Mouse (Mus musculus) embryonic facial prominence, embryonic 10.5 days (tissue): ENCODE data around the gene Rnf183. TPM values are rescaled to one million over a fixed set of nuclear protein-coding genes. Genes with fewer than 3 reads are reported as not detected.

ENCODE experiments used
- DNase-seq: peaks from one replicate; pipeline ENCODE4 v3.0.0-alpha.2; 2017; ENCODE audit warnings: low spot score
- H3K27ac ChIP-seq: fragments of 300-500 bp; sonication (generic); replicated peaks from 2 replicates; pipeline ENCODE4 v1.5.1; 2016; ENCODE audit warnings: mild to moderate bottlenecking
- H3K27me3 ChIP-seq: fragments of 300-500 bp; sonication (generic); replicated peaks from 2 replicates; pipeline ENCODE4 v1.6.1; 2016; ENCODE audit warnings: low read depth, mild to moderate bottlenecking; ENCODE audit not compliant: poor library complexity, severe bottlenecking
- H3K36me3 ChIP-seq: fragments of 300-500 bp; sonication (generic); replicated peaks from 2 replicates; pipeline ENCODE4 v1.6.1; 2016; ENCODE audit warnings: mild to moderate bottlenecking, moderate library complexity
- H3K4me1 ChIP-seq: fragments of 300-500 bp; sonication (generic); 2 replicates; pipeline ENCODE4 v1.6.1; 2016
- H3K4me3 ChIP-seq: fragments of 300-500 bp; sonication (generic); 2 replicates; pipeline ENCODE4 v1.5.1; 2016; ENCODE audit warnings: mild to moderate bottlenecking, moderate library complexity
- H3K9me3 ChIP-seq: fragments of 300-500 bp; sonication (generic); 2 replicates; pipeline ENCODE4 v1.6.1; 2016; ENCODE audit warnings: mild to moderate bottlenecking
- WGBS: fragments of 180-500 bp; shearing (Covaris S2); methylation state at CpG from one replicate; pipeline ENCODE4 v1.1.7; 2016; 5-methylcytosine and 5-hydroxymethylcytosine counted together
- polyA plus RNA-seq: library from polyadenylated mRNA; unstranded; fragments of >200 nt; fragmentation: Nextera tagmentation; extraction: Ambion mirVana; gene quantifications from 2 replicates; pipeline ENCODE4 v1.2.1, GENCODE M21; 2016

Gene Rnf183
- polyA plus RNA-seq, 1 experiment from 2014 or later, result not detected

GRCm38 (mm10) chr4:62425891-62426290 is 9.2 kb downstream of the Rnf183 start:
- peaks cover 57% of the 10 kb centered on the region for H3K36me3 ChIP-seq
- H3K4me1 ChIP-seq, result no peaks in the 10 kb centered on the region
- H3K9me3 ChIP-seq, result no peaks in the 10 kb centered on the region
- 90% methylated on average over 4 of the region's 4 CpGs for WGBS
- no peaks in the 10 kb centered on the region for H3K27me3 ChIP-seq
- no peak overlapping the region for H3K4me3 ChIP-seq
- H3K27ac ChIP-seq, result no peak overlapping the region
- no peak for DNase-seq

GRCm38 (mm10) chr4:62419091-62419490 is 16.0 kb downstream of the Rnf183 start:
- H3K9me3 ChIP-seq, result no peaks in the 10 kb centered on the region
- peaks cover 100% of the 10 kb centered on the region for H3K36me3 ChIP-seq
- DNase-seq, result no peak
- no peaks in the 10 kb centered on the region for H3K27me3 ChIP-seq
- H3K4me1 ChIP-seq, result no peaks in the 10 kb centered on the region
- no peak overlapping the region for H3K4me3 ChIP-seq
- no peak overlapping the region for H3K27ac ChIP-seq
- 94% methylated on average over 6 of the region's 6 CpGs for WGBS

GRCm38 (mm10) chr4:62418448-62418847 is 16.6 kb downstream of the Rnf183 start:
- H3K4me1 ChIP-seq, result no peaks in the 10 kb centered on the region
- H3K27ac ChIP-seq, result no peak overlapping the region
- H3K9me3 ChIP-seq, result no peaks in the 10 kb centered on the region
- no peak overlapping the region for H3K4me3 ChIP-seq
- WGBS, result 90% methylated on average over 8 of the region's 8 CpGs
- H3K36me3 ChIP-seq, result peaks cover 100% of the 10 kb centered on the region
- DNase-seq, result no peak
- no peaks in the 10 kb centered on the region for H3K27me3 ChIP-seq

GRCm38 (mm10) chr4:62411606-62412005 is 23.4 kb downstream of the Rnf183 start:
- no peaks in the 10 kb centered on the region for H3K27me3 ChIP-seq
- H3K4me3 ChIP-seq, result no peak overlapping the region
- no peaks in the 10 kb centered on the region for H3K9me3 ChIP-seq
- peaks cover 64% of the 10 kb centered on the region for H3K36me3 ChIP-seq
- H3K4me1 ChIP-seq, result peaks cover 15% of the 10 kb centered on the region
- H3K27ac ChIP-seq, result no peak overlapping the region
- WGBS, result 94% methylated on average over 10 of the region's 10 CpGs
- no peak for DNase-seq

GRCm38 (mm10) chr4:62410325-62410724 is 24.7 kb downstream of the Rnf183 start:
- peaks cover 26% of the 10 kb centered on the region for H3K4me1 ChIP-seq
- H3K27me3 ChIP-seq, result no peaks in the 10 kb centered on the region
- peaks cover 62% of the 10 kb centered on the region for H3K36me3 ChIP-seq
- DNase-seq, result no peak
- H3K9me3 ChIP-seq, result no peaks in the 10 kb centered on the region
- WGBS, result 90% methylated on average over 2 of the region's 2 CpGs
- H3K27ac ChIP-seq, result no peak overlapping the region
- peak overlapping the region; percentile 86 for H3K4me3 ChIP-seq

- no peak for DNase-seq
- Histone ChIP-seq H3K27me3 (no peaks in the 10 kb centered on the region), H3K4me1 (peaks cover 30% of the 10 kb centered on the region), H3K9me3 (no peaks in the 10 kb centered on the region), H3K36me3 (peaks cover 62% of the 10 kb centered on the region), H3K27ac (peak overlapping the region; percentile 89), H3K4me3 (peak overlapping the region; percentile 86)
- WGBS, result 47% methylated on average over 6 of the region's 6 CpGs
These were observed 25.4 kb downstream of the Rnf183 start for GRCm38 (mm10) chr4:62409615-62410014.

GRCm38 (mm10) chr4:62408601-62409282 is 26.3 kb downstream of the Rnf183 start, which contains the start of the genes Cdc26 and Prpf4:
Gene Cdc26 (minus strand): TSS chr4:62408642.
Gene Prpf4 (plus strand): TSS chr4:62408797.
- Histone ChIP-seq H3K27me3 (no peaks in the 10 kb centered on the region), H3K27ac (peak within 1 kb of the TSS; percentile 89), H3K36me3 (peaks cover 62% of the 10 kb centered on the region), H3K9me3 (no peaks in the 10 kb centered on the region), H3K4me1 (peaks cover 32% of the 10 kb centered on the region), H3K4me3 (peak within 1 kb of the TSS; percentile 86)
- WGBS, result under 1% methylated on average over 39 of the region's 39 CpGs
- DNase-seq, result peak; percentile 97

GRCm38 (mm10) chr4:62407730-62408582 is 27.1 kb downstream of the Rnf183 start:
- under 1% methylated on average over 35 of the region's 35 CpGs for WGBS
- H3K9me3 ChIP-seq, result no peaks in the 10 kb centered on the region
- H3K27ac ChIP-seq, result peak overlapping the region; percentile 89
- peaks cover 62% of the 10 kb centered on the region for H3K36me3 ChIP-seq
- H3K27me3 ChIP-seq, result no peaks in the 10 kb centered on the region
- peak; percentile 77 for DNase-seq
- H3K4me1 ChIP-seq, result peaks cover 32% of the 10 kb centered on the region
- H3K4me3 ChIP-seq, result peak overlapping the region; percentile 86

GRCm38 (mm10) chr4:62406133-62406532 is 28.9 kb downstream of the Rnf183 start:
- Histone ChIP-seq H3K27me3 (no peaks in the 10 kb centered on the region), H3K27ac (no peak overlapping the region), H3K9me3 (no peaks in the 10 kb centered on the region), H3K4me3 (peak overlapping the region; percentile 31; the same call in 1 of the 2 replicates), H3K4me1 (peaks cover 32% of the 10 kb centered on the region), H3K36me3 (peaks cover 62% of the 10 kb centered on the region)
- no peak for DNase-seq
- WGBS, result 86% methylated on average over 4 of the region's 4 CpGs

- 96% methylated on average over 3 of the region's 3 CpGs for WGBS
- no peak for DNase-seq
- Histone ChIP-seq H3K4me3 (no peak overlapping the region), H3K27ac (no peak overlapping the region), H3K27me3 (no peaks in the 10 kb centered on the region), H3K9me3 (no peaks in the 10 kb centered on the region), H3K4me1 (no peaks in the 10 kb centered on the region), H3K36me3 (peaks cover 95% of the 10 kb centered on the region)
These were observed 36.1 kb downstream of the Rnf183 start for GRCm38 (mm10) chr4:62398956-62399355.

- Histone ChIP-seq H3K36me3 (peaks cover 93% of the 10 kb centered on the region), H3K27ac (no peak overlapping the region), H3K4me3 (no peak overlapping the region), H3K27me3 (no peaks in the 10 kb centered on the region), H3K9me3 (no peaks in the 10 kb centered on the region), H3K4me1 (no peaks in the 10 kb centered on the region)
- WGBS, result 90% methylated on average over 4 of the region's 4 CpGs
- no peak for DNase-seq
These were observed 37.3 kb downstream of the Rnf183 start for GRCm38 (mm10) chr4:62397616-62398365.

- Histone ChIP-seq H3K9me3 (no peaks in the 10 kb centered on the region), H3K27ac (no peak overlapping the region), H3K4me3 (no peak overlapping the region), H3K4me1 (no peaks in the 10 kb centered on the region), H3K27me3 (no peaks in the 10 kb centered on the region), H3K36me3 (peaks cover 93% of the 10 kb centered on the region)
- DNase-seq, result no peak
- WGBS, result 97% methylated on average over 1 of the region's 1 CpGs
These were observed 39.2 kb downstream of the Rnf183 start for GRCm38 (mm10) chr4:62395806-62396205.
